Mouse (Mus musculus) layer of hippocampus, adult 9-10 months (tissue): ENCODE measurements around the gene Cul7.
A peak's percentile ranks its signal among the peaks of the same experiment; 100 is the strongest.

Experiments used
- DNase-seq: peaks from one replicate; pipeline ENCODE4 v3.0.0; 2022; ENCODE audit warnings: low spot score

Gene Cul7

DNA sequence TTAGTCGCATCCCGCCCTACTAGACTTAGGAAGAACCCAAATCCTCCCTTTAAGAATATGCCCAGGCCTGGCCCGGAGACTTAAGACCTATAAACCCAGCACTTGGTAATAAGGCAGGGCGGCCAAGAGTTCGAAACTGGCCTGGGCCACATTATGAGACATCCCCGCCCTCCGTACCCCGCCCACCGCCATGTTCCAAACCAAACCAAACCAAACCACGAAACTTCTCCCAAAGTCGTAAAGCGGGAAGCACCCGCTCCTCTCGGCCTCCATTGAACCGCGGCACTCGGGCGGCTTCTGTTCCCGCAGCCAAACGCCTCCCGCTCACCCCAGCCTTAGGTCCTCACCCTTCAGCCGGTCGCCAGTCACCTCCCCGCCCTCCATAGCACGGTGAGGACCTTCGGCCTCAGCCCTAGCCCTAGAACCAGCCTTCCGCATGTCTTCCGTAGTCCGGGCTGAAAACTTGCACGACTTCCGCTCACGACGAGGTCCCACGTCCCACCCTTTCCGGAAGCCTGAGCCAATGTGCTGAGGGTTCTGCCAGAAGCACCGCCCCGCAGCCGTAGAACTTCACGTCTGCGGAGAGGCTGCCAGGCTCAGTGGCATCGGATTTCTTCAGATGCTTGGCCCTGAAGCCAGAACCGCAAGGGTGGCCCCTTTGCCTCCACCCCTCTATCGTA is 23.9 kb downstream of the Cul7 start, which contains the start of gene Rrp36:
Gene Rrp36, minus strand, starts transcription at position 503 of the 680 bp plus-strand sequence.
- DNase-seq, result peak; percentile 75

DNA sequence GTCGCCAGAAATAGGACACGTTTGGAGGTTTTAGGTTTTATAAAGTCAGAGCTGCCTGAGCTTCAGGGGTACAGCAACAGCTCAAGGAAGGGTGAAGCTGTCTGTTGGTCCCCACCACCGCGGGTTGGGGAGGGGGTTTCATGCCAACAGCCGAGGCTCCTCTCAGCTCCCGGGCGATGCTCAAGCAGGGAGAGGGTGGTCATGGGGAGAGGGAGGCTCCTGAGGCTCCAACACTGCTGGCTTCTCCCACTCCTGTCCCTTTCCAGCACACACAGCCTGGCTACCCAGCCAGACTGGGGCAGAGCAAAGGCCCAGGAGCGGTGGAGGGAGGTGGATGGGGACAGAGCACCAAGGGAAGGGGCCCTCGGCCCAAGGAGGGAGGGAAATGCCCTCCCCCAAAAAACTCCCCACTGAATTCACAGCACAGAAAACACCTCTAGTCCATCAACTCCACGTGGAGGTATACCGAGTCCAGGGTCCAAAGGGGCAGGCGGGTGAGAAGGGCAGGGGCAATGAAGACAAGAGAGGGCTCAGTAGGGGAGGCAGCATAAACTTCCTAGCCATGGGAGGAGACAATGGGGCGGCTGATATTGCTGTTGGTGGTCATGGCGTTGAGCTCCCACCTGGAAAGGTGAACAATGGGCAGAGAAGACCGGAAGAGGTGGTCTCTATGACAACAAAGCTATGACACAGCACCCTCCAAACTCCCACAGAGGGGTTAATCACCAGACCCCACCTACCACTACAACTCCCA is 24.6 kb downstream of the Cul7 start:
- no peak for DNase-seq

DNA sequence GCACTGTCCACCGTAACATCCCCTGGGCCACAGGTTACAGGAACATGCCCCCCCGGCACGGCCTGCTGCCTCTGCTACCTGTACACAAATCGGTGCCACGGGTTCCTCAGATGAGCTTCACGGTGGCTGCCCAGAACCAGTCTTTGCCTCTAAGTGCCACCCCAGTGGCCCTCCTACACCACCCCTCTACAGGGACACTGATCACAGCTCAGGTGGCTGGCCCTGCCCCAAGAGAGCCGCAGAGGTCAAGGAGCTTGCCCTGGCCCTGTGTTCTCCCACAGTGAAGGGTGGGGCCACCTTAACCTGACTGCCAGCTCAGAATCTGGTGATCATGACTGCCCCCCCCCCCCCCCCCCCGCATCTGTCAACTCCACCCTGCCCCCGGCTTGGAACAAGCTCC is 28.3 kb downstream of the Cul7 start, which contains the start of gene Mea1:
Gene Mea1, plus strand, starts transcription at position 378 of the 400 bp plus-strand sequence.
- no peak for DNase-seq

DNA sequence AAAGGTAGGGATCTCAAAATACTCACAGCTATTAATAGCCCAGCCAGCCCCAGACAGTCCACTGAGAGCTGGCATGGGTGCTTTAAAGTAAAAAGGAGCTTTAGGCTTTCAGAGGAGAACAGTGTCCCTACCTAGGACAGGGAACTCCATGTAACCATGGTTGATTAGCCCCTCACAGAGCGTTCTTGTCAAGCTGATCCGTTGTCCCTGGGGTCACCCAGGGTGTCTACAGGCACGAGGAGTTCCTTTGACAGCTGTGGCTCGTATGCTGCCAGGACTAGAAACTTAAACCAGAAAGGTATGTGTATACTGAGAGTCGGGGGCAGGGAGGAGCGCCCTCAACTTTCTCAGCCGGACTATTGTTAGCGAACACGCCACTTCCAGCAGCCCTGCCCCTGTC is 28.8 kb downstream of the Cul7 start:
- no peak for DNase-seq

DNA sequence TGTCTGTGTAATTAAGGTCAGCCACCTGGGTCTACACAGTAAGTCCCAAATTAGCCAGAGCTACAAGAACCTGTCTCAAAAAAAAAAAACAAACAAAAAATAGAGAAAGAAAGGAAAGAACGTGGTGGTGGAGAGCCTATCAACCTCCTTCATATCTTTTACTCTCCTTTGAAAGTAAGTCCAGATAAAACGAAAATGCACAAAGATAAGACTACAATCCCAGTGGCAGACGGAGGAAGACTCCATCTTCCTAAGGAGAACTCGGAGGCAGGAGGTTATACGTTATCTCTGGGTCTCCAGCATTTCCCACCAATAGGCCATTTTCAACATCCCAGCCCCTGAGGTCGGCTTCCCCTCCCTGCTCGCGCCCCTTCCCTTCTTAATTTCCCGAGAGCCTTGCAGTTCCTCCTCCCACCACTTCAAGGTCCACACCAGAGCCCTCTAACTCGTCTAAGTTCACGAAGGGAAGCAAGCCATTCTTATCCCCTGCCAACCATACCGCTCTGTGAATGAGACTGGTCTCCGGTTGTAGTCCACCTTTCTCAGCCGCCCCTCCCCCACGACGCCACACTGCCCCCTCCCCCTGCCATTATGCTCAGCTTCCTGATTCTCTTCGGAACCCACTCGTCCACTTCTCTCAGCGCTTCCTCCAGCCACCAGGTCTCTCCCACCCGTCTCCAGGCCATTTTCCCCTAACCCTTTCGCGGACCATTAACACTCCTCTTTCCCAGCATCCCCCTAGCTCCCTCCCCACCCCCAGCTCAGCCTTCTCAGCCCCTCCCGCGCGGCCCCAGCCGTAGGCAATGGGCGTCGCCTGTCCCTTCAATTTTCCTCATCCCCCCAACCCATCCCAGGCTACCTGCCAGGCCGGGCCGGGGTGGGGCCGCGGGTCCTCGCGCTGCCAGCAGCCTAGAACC is 30.0 kb downstream of the Cul7 start:
- DNase-seq, result no peak

DNA sequence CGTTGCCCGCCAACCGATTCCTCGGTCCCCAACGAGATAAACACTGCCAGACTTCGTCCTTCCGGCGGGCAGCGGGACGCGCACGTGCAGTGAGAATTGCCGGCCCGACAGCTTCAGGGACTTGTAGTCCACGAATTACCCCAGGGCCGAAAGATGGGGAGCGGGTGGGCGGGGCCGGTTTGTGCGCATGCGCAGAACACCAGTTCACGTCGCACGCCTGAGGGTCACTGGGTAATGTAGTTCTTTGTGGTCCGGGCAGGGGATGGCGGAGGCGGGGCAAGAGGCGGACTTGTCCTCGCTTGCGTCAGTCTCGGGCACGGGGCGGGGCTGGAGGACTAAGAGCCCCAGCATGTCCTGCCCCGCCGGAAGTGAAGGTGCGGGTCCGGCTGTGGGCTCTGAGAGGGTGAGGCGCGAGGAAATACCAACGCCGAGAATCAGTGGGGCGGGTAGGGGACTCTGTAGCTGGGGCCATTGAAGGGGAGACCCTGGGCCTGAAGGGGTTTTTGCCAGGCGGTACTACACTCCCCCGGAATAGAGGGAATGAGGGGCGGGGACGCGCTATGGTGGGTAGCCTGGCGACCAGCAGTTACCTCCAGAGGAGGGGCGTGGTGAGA is 30.7 kb downstream of the Cul7 start, which contains the start of gene Klhdc3:
Gene Klhdc3, minus strand, starts transcription at position 155 of the 614 bp plus-strand sequence.
- DNase-seq, result peak; percentile 90

DNA sequence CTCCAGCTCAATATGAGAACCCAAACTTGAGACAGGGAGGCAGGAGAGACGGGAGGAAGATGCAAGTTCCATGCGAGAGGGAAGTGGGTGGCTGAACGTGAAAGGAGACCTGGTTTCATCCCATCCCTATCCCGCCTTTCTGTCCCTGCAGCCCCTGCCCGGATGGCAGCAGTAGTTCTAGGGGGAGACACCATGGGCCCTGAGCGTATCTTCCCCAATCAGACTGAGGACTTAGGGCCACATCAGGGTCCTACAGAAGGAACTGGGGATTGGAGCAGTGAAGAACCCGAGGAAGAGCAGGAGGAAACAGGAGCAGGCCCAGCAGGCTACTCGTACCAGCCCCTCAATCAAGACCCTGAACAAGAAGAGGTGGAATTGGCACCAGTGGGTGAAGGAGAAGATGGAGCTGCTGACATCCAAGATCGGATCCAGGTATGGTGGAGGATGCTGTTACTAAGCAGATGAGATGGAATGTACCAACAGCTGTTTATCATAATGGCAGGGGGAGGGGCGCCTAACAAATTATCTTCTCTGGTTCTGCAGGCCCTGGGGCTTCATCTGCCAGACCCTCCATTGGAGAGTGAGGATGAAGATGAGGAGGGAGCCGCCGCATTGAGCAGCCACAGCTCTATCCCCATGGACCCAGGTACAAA is 31.5 kb downstream of the Cul7 start:
- DNase-seq, result no peak

DNA sequence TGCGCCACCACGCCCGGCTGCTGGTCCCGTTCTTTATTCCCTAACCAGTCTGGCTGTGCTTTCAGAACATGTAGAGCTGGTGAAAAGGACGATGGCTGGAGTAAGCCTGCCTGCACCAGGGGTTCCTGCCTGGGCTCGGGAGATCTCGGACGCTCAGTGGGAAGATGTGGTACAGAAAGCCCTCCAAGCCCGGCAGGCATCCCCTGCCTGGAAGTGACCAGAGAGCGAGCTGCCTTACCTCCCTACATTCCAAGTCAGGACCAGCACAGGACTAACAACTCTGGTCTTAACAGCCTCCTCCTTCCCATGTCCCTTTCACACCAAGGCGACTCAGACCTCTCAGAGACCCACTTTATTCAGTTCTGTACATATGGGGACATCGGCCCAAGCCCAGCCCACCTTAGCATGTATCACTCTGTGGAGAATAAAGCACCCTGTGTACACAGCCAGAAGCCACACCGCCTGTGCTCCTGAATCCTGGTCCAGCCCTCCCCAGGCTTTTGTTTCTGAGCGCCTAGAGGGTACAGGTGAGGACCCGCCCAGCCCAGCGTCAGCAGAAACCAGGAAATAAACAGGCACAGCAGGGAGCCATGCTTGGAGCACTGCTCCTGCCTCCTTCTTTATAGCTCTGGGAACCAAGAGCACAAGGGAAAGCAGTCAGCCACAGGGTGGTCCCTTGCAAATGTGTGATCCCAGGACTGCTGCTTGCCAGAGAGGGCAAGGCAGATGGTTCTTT is 32.7 kb downstream of the Cul7 start:
- no peak for DNase-seq

DNA sequence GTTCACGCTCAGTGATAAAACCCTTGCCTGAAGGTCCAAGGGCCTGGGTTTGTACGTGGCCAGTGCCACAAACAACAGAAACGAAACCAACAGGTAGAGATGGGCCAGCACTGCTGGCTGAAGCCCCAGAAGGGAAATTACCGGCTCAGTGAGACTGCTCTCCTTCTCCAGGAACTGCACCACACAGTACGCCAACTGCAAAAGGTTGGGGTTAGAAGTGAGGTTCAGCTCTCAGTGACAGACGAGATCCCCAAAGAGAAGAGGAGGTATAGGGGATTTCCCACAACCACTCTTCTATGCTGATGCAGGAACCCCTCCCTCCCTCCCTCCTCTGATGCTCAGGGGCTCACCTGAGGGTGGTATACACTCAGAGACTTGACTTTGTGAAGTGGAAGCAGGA is 35.8 kb downstream of the Cul7 start:
- DNase-seq, result no peak

DNA sequence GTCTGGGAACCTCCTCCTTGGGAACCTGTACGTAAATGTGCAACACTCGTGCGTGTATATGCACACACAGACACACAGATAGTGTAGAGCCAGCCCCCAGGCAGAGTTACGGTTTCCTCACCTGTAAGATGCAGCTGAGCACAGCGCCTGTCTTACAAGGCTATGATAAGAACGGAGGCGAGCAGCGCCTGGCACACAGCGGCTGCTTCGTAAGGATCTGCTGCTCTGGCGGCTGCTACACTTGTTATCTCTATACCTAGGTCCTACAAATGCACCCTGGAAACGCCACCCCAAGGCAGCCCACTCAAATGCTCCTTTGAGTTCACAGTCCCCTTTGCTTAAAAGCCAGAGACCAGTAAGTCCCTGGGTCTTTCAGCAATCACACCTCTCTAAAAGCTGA is 40.5 kb downstream of the Cul7 start:
- DNase-seq, result no peak

DNA sequence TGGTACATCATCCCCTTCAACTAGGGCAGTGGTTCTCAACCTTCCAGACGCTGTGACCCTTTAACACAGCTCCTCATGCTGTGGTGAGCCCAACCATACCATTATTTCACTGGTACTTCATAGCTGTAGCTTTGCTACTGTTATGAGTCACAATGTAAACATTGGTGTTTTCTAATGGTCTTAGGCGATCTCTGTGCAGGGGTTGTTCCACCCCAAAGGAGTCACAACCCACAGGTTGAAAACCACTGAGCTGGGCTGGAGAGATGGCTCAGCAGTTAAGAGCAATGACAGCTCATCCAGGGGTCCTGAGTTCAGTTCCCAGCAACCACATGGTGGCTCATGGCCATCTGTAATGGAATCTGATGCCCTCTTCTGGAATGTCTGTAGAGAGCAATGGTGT is 41.3 kb downstream of the Cul7 start:
- no peak for DNase-seq

DNA sequence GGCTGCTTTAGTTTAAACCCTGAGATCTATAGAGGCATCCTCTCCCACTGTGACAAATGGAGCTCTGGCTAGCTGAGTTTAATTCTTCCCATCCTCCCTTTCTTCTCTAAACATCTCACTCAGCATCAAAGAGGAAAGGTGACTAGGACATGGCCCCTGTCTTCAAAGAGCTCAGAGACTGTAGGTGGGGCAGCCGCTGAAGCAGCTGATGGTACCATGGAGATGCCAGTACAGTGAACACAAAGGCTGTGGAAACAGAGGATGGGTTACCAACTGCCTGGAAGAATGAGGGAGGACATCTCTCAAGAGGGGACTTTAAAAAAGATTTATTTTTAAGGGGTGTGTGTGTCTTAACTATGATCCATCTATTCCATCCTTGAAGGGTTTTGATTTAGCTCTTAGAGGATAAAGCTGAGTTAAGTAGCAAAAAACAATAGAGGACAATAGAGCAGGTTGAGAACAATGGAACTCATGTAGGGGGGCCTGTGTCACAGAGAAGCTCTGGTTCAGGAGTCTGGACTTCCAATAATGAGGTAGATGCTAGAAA is 44.5 kb downstream of the Cul7 start:
- no peak for DNase-seq

DNA sequence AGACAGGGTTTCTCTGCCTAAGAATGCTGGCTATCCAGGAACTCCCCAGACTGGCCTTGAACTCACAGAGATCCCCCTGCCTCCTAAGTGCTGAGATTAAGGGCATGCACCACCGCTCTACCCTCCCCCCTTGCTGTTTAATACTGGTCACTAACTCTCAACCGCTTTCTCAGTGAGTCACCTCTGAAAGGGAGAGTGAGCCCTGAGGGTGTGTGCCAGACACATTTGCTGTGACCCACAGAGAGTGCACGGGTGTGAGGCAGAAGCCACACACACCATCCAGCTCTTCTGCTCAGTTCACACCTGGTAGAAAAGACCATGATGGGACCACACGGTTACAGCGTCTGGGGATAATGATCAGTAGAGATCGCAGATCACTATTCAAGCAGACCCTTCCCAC is 48.4 kb downstream of the Cul7 start:
- DNase-seq, result no peak

DNA sequence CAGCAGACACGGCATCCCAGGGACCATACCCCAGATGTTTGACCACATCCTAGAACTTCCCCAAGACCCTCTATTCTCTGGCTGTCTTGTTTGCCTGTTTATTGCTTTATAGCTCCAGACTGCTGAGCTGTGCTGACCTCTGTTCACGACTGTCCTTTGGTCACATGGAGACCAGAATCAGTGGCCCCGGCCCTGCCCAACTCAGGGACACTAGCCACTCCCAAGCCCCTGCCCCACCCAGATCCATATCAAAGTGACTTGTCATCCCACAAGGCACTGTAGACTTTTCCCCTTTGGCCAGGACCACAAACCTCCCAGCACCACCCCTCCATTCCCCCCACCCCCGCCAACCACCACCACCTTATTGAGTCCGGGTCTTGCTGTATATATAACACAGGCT is 49.1 kb downstream of the Cul7 start:
- DNase-seq, result no peak

DNA sequence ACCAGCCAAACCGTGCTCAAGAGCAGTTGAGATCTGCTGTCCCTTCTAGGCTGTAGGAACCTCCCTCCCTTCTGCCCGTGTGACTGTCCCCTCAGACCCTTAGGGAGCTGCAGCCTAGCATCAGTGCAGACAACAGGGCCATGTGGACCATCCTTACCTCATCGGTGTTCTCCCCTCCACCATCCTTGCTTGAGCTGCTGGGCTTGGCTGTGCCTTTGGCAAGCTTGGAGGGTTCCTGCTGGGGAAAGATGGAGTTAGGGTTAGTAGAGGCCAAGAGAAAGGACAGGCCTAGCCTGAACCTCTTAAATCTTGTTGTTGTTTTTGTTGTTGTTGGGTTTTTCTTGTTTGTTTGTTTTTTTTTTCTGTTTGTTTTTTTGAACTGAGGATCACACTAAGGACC is 49.8 kb downstream of the Cul7 start:
- DNase-seq, result no peak

DNA sequence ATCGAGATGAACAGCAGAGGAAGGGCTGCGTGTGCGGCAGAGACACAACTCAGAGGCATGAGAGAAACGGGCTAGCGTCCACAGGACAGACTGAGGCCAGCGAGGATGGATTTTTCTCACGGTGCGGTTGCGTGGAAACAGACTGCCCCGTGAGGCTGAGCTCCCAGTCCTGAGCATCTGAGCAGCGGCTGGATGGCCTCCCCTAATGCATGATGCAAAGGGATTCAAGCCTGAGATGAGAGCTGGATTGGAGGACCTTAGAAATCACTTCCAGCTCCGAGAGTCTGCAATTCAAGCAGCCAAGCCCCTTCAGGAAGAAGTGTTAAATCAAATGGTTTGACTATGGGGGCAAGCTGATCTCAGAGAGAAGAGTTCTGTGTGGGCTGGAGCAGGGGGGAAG is 51.4 kb downstream of the Cul7 start:
- no peak for DNase-seq

DNA sequence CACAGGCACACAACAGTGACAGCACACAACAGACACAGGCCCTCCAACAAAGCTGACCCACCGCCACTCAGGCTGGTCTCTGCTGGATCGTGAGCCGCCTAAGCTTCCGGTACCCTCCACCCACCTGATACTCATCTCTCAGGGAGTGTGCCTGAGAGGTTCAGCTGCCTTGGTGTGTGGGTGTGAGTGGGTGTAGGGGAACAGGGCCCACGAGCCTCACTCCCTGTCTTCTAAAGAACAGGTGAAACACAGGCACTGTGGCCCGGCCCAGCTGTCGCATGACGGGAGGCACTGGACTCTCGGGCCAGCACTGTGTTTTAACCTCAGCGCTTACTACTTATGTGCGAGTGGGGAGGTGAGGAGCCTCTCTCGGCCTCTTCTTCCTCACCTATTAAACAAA is 52.0 kb downstream of the Cul7 start:
- no peak for DNase-seq

DNA sequence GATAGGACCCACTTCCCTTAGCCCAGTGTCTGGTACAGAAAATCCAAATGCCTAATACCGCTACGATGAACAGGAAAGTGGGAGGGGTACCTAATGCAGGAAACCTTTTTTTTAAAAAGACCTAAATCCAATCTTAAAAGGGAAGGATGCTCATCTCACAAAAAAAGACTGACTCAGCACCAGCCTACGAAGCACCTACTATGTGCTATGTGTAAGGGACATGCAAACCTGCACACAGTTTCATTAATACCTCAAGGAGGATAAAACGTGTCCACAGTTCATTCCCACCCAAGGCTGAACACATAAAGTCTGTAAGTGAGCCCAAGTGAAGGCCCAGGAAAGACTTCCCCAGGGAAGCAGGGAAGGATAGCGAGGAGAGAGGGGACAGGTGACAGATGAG is 52.4 kb downstream of the Cul7 start:
- no peak for DNase-seq

DNA sequence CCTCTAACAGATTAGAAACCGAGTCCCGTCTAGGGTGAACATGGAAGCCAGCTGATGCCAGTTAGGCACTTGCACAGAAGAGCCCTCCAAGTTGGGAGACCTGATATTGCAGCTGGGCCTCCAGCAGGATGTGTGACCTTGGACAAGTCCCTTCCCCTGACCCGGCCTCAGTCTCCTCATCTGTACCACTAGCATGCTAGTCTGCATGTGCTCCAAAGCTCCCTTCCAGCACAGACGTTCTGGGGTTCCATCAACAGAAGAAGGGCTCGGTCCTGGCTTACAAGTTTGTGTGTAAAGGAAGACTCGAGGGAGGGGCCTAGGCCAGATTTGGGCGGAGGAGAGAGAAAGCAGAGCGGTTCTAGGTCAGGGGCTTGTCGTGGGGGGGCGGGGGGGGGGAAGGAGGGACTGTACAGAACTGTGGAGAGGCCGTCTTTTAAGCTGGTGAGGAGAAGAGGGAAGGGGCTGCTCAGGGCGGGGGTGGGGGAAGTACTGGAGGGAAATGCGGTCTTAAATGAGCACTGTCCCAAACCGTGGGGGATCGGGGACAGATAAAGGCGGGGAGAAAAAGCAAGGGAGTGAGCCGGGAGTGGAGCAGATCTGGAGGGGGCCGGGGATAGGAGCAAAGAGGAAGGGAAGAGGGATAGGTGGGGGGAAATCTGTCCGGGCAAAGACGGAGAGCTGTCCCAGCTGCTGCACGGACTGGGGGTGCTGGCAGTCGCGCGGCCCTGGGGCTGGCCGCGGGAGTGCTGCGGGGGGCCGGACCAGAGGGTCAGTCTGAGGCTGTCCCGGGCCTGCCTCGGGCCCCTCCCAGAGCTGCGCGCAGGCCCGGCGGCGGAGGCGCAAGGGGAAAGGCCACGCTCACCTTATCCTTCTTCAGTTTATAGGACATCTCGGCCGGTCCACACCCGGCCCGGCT is 54.1 kb downstream of the Cul7 start:
- DNase-seq, result no peak
